Mouse (Mus musculus) cortical plate, adult 2 months (tissue): ENCODE results near the gene Ap3b2. TPM values are rescaled to one million over a fixed set of nuclear protein-coding genes. Genes with fewer than 3 reads are reported as not detected.

ENCODE experiments used
- H3K27ac ChIP-seq: fragments of 200-500 bp; 2 replicates; pipeline ENCODE4 v1.5.1; 2012; ENCODE audit warnings: low read length, control low read depth, inconsistent platforms; ENCODE audit not compliant: insufficient read depth
- H3K4me1 ChIP-seq: fragments of 200-500 bp; 2 replicates; pipeline ENCODE4 v1.6.1; 2011; ENCODE audit warnings: low read length; ENCODE audit not compliant: control insufficient read depth, insufficient read depth
- H3K4me3 ChIP-seq: fragments of 200-500 bp; 2 replicates; pipeline ENCODE4 v1.5.1; 2011; ENCODE audit warnings: mild to moderate bottlenecking, low read length, control low read depth; ENCODE audit not compliant: insufficient read depth
- CTCF ChIP-seq: fragments of 200-500 bp; IDR thresholded peaks from 2 replicates; pipeline ENCODE4 v1.5.1; 2011; ENCODE audit warnings: mild to moderate bottlenecking, control low read depth, low read length; ENCODE audit not compliant: insufficient read depth; ENCODE audit errors: extremely low read depth
- POLR2A ChIP-seq: fragments of 200-500 bp; IDR thresholded peaks from 2 replicates; pipeline ENCODE4 v1.6.1; 2011; ENCODE audit warnings: mild to moderate bottlenecking, low read length, control low read depth; ENCODE audit not compliant: insufficient read depth; ENCODE audit errors: extremely low read depth
- polyA plus RNA-seq: library from polyadenylated mRNA; depleted of rRNA; stranded (reverse); fragments of >200 nt; gene quantifications from 2 replicates; pipeline ENCODE4 v1.2.3, GENCODE M21; 2012; rRNA removed

Gene Ap3b2
- polyA plus RNA-seq, 1 experiment = 154 TPM

GRCm38 (mm10) chr7:81453443-81454274 lies 40.1 kb downstream of the Ap3b2 start:
- H3K27ac ChIP-seq = peak overlapping the region; percentile 53; the same call in 1 of the 2 replicates
- 0 out of 2 replicates have a peak, but pooled peaks cover 2% of the 10 kb centered on the region for H3K4me1 ChIP-seq
- TF ChIP-seq CTCF = no peak
- no peak for TF ChIP-seq POLR2A

GRCm38 (mm10) chr7:81452971-81453441 lies 40.7 kb downstream of the Ap3b2 start:
- peak overlapping the region; percentile 38 for H3K4me3 ChIP-seq
- TF ChIP-seq POLR2A = no peak
- TF ChIP-seq CTCF = no peak
- H3K27ac ChIP-seq = peak overlapping the region; percentile 41; the same call in 1 of the 2 replicates
- 0 out of 2 replicates have a peak, but pooled peaks cover 2% of the 10 kb centered on the region for H3K4me1 ChIP-seq

More at GRCm38 (mm10) chr7:81453443-81454274, 40.1 kb downstream of the Ap3b2 start:
- peak overlapping the region; percentile 38 for H3K4me3 ChIP-seq

Other genes starting within 250 kb of the Ap3b2 start
- gene Rps17, start 148.7 kb downstream of the Ap3b2 start, polyA plus RNA-seq = 862 and 880 TPM in 2 replicates
- 128 and 152 TPM in 2 replicates for gene Cpeb1, start 38.5 kb downstream of the Ap3b2 start, polyA plus RNA-seq
- gene BC048679, start 4.4 kb upstream of the Ap3b2 start, polyA plus RNA-seq = not detected in 2 replicates
- gene Fsd2, start 73.0 kb upstream of the Ap3b2 start, polyA plus RNA-seq = 0.11 and 0.13 TPM in 2 replicates
- gene Whamm, start 77.3 kb upstream of the Ap3b2 start, polyA plus RNA-seq = 19.9 and 22.3 TPM in 2 replicates
- gene Homer2, start 213.6 kb upstream of the Ap3b2 start, polyA plus RNA-seq = 30.8 and 34.6 TPM in 2 replicates